Mouse (Mus musculus) liver, embryonic 12.5 days (tissue): ENCODE measurements around the gene Ndufb10. TPM values are rescaled to one million over a fixed set of nuclear protein-coding genes. Genes with fewer than 3 reads are reported as not detected.
A peak's percentile ranks its signal among the peaks of the same experiment; 100 is the strongest.
"Not testable (repeated sequence)": the region's sequence is repeated elsewhere in the genome, so short reads cannot be mapped to it uniquely, and the experiment has no call there.

Experiments
- ATAC-seq: fragments of 200-750 bp; cut with Nextera tagmentation; 2 replicates; pipeline ENCODE4 v1.8.0; 2017; ENCODE audit warnings: moderate number of reproducible peaks, mild to moderate bottlenecking, moderate library complexity
- H3K27ac ChIP-seq: fragments of 300-500 bp; sonication (generic); 2 replicates; pipeline ENCODE4 v1.5.1; 2016; ENCODE audit warnings: mild to moderate bottlenecking
- H3K27me3 ChIP-seq: fragments of 300-500 bp; sonication (generic); replicated peaks from 2 replicates; pipeline ENCODE4 v1.6.1; 2016; ENCODE audit warnings: mild to moderate bottlenecking, moderate library complexity
- H3K36me3 ChIP-seq: fragments of 300-500 bp; sonication (generic); 2 replicates; pipeline ENCODE4 v1.6.1; 2016; ENCODE audit warnings: mild to moderate bottlenecking, moderate library complexity
- H3K4me1 ChIP-seq: fragments of 300-500 bp; sonication (generic); 2 replicates; pipeline ENCODE4 v1.6.1; 2016
- H3K4me2 ChIP-seq: fragments of 300-500 bp; sonication (generic); 2 replicates; pipeline ENCODE4 v1.6.1; 2016; ENCODE audit warnings: mild to moderate bottlenecking, moderate library complexity
- H3K4me3 ChIP-seq: fragments of 300-500 bp; sonication (generic); 2 replicates; pipeline ENCODE4 v1.5.1; 2016; ENCODE audit warnings: mild to moderate bottlenecking, moderate library complexity
- H3K9ac ChIP-seq: fragments of 300-500 bp; sonication (generic); 2 replicates; pipeline ENCODE4 v1.6.1; 2016; ENCODE audit warnings: mild to moderate bottlenecking, moderate library complexity
- H3K9me3 ChIP-seq: fragments of 300-500 bp; sonication (generic); replicated peaks from 2 replicates; pipeline ENCODE4 v1.6.1; 2016; ENCODE audit warnings: mild to moderate bottlenecking, moderate library complexity
- WGBS: fragments of 180-500 bp; shearing (Covaris S2); methylation state at CpG from one replicate; pipeline ENCODE4 v1.1.7; 2016; ENCODE audit not compliant: insufficient replicate concordance; 5-methylcytosine and 5-hydroxymethylcytosine counted together
- polyA plus RNA-seq: library from polyadenylated mRNA; unstranded; fragments of >200 nt; fragmentation: Nextera tagmentation; extraction: Ambion mirVana; gene quantifications from 2 replicates; pipeline ENCODE4 v1.2.1, GENCODE M21; 2016

Ndufb10 gene
- polyA plus RNA-seq, 1 experiment from 2014 or later = 239 TPM

DNA sequence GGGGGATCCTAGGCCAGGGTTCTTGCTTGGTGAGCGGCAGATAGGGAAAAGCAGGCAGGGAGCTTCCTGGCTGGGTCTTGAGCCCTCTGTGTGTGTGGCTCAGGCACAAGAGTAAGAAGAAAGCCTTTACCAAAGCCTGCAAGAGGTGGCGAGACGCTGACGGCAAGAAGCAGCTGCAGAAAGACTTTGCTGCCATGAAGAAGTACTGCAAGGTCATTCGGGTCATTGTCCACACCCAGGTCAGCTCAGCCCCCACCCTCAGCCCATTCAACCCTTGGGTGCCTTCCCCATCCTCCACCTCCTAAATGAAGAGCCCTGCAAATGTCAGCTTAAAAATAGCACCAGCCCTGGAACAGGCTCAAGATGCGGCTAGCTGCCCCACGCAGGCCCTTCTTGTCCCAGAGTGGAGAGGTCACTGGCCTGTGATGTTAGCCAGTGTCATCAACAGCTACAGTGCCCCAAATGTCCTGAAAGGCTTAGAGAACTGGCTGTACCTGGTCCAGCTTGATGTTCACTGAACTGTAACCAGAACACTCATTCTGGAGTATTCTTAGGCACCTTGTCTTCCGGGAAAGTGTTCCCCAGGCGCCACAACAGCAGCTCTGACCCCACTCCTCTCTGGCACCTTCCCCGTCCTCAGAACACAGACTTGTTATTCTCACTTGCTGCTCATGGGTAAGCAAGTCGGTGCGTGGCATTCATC is 8.1 kb upstream of the Ndufb10 start:
- ATAC-seq = no peak
- Histone ChIP-seq H3K27me3 (peaks cover 28% of the 10 kb centered on the region), H3K36me3 (no peaks in the 10 kb centered on the region), H3K27ac (no peak overlapping the region), H3K9ac (no peak overlapping the region), H3K4me2 (no peak overlapping the region), H3K9me3 (no peaks in the 10 kb centered on the region), H3K4me3 (no peak overlapping the region), H3K4me1 (peaks cover 16% of the 10 kb centered on the region)
- 67% methylated on average over 12 of the region's 12 CpGs for WGBS

- Histone ChIP-seq H3K9ac (no peak overlapping the region), H3K4me2 (no peak overlapping the region), H3K9me3 (no peaks in the 10 kb centered on the region), H3K36me3 (no peaks in the 10 kb centered on the region), H3K27ac (no peak overlapping the region), H3K4me1 (peaks cover 10% of the 10 kb centered on the region), H3K27me3 (peaks cover 30% of the 10 kb centered on the region), H3K4me3 (no peak overlapping the region)
- 71% methylated on average over 14 of the region's 14 CpGs for WGBS
- ATAC-seq = no peak
Measured at GRCm38 (mm10) chr17:24730787-24731186, 6.5 kb upstream of the Ndufb10 start.

- 70% methylated on average over 6 of the region's 6 CpGs for WGBS
- peaks cover 30% of the 10 kb centered on the region for H3K27me3 ChIP-seq
Measured at GRCm38 (mm10) chr17:24729067-24729466, 4.8 kb upstream of the Ndufb10 start.

GRCm38 (mm10) chr17:24728184-24728583 is 3.9 kb upstream of the Ndufb10 start:
- Histone ChIP-seq H3K4me2 (no peak overlapping the region), H3K36me3 (no peaks in the 10 kb centered on the region), H3K4me1 (peaks cover 19% of the 10 kb centered on the region), H3K9me3 (no peaks in the 10 kb centered on the region), H3K27me3 (peaks cover 28% of the 10 kb centered on the region), H3K9ac (no peak overlapping the region), H3K27ac (no peak overlapping the region), H3K4me3 (no peak overlapping the region)
- ATAC-seq = no peak
- WGBS = 65% methylated on average over 17 of the region's 17 CpGs

More at GRCm38 (mm10) chr17:24729067-24729466, 4.8 kb upstream of the Ndufb10 start:
- no peaks in the 10 kb centered on the region for H3K36me3 ChIP-seq
- H3K9me3 ChIP-seq = no peaks in the 10 kb centered on the region
- H3K27ac ChIP-seq = no peak overlapping the region
- ATAC-seq = no peak
- H3K9ac ChIP-seq = no peak overlapping the region
- H3K4me1 ChIP-seq = peaks cover 13% of the 10 kb centered on the region
- H3K4me2 ChIP-seq = no peak overlapping the region
- no peak overlapping the region for H3K4me3 ChIP-seq

DNA sequence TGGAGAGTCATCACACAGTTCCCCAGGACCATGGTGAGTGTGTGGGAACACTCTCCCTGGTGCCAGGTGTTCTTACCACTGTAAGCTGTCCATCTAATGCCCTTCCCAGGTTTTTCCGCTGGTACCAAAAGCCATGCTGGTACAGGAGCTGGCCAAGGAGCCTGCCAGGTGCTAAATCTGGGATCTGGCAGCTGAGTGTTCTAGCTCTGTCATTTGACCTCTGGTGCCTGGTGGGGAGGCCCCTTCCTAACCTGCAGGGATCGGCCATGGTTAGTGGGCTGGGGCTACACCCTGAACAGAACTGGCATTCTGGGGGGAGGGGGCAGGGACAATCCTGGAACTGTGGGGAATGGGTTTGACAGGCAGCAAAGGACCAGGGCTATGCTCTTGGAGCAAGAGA is 3.3 kb upstream of the Ndufb10 start, which contains the start of gene Rpl3l:
Gene Rpl3l (plus strand): TSS at position 203 of the 400 bp plus-strand sequence.
- Histone ChIP-seq H3K4me2 (no peak within 1 kb of the TSS), H3K27ac (no peak within 1 kb of the TSS), H3K36me3 (peaks cover under 1% of the 10 kb centered on the region; the same call in 1 of the 2 replicates), H3K9ac (no peak within 1 kb of the TSS), H3K4me1 (peaks cover 24% of the 10 kb centered on the region), H3K9me3 (no peaks in the 10 kb centered on the region), H3K27me3 (peaks cover 22% of the 10 kb centered on the region), H3K4me3 (no peak within 1 kb of the TSS)
- WGBS = 64% methylated on average over 2 of the region's 2 CpGs
- no peak for ATAC-seq

DNA sequence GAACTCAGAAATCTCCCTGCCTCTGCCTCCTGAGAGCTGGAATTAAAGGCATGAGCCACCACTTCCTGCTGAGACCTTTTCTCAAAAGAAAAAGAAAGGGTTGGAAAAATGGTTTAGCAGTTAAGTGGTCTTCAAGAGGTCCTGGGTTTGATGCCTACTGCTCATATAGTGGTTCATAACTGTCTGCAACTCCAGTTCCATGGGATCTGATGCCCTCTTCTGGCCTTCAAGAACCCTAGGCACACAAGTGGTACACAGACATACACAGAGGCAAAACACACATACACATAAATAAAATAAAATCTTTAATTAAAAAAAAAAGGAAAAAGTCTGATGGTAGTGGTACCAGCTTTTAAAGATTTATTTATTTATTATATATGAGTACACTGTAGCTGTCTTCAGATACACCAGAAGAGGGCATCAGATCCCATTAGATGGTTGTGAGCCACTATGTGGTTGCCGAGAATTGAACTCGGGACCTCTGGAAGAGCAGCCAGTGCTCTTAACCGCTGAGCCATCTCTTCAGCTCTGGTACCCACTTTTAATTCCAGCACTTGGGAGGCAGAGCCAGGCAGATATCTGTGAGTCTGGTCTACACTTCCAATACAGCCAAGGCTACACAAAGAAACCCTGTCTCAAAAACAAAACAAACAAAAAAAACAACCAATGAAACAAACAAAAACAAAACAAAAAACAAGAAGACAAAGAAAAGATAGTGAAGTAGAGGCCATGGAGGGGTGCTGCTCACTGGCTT is 1.5 kb upstream of the Ndufb10 start:
- no peak for ATAC-seq
- peaks cover 18% of the 10 kb centered on the region for H3K36me3 ChIP-seq
- H3K4me1 ChIP-seq = peaks cover 40% of the 10 kb centered on the region
- H3K9me3 ChIP-seq = no peaks in the 10 kb centered on the region
- H3K4me3 ChIP-seq = no peak overlapping the region
- H3K27ac ChIP-seq = no peak overlapping the region
- peaks cover 14% of the 10 kb centered on the region for H3K27me3 ChIP-seq
- no peak overlapping the region for H3K9ac ChIP-seq
- no peak overlapping the region for H3K4me2 ChIP-seq
- WGBS = 51% methylated on average over 3 of the region's 3 CpGs

GRCm38 (mm10) chr17:24723881-24724180 is 447 bp downstream of the Ndufb10 start:
- H3K4me3 ChIP-seq = peak overlapping the region; percentile 92
- WGBS = under 1% methylated on average over 15 of the region's 15 CpGs
- H3K9me3 ChIP-seq = no peaks in the 10 kb centered on the region
- H3K27ac ChIP-seq = peak overlapping the region; percentile 90
- peak overlapping the region; percentile 93 for H3K9ac ChIP-seq
- peak; percentile 64 for ATAC-seq
- H3K36me3 ChIP-seq = peaks cover 24% of the 10 kb centered on the region
- peak overlapping the region; percentile 80 for H3K4me2 ChIP-seq
- H3K27me3 ChIP-seq = peaks cover 14% of the 10 kb centered on the region
- peaks cover 45% of the 10 kb centered on the region for H3K4me1 ChIP-seq

DNA sequence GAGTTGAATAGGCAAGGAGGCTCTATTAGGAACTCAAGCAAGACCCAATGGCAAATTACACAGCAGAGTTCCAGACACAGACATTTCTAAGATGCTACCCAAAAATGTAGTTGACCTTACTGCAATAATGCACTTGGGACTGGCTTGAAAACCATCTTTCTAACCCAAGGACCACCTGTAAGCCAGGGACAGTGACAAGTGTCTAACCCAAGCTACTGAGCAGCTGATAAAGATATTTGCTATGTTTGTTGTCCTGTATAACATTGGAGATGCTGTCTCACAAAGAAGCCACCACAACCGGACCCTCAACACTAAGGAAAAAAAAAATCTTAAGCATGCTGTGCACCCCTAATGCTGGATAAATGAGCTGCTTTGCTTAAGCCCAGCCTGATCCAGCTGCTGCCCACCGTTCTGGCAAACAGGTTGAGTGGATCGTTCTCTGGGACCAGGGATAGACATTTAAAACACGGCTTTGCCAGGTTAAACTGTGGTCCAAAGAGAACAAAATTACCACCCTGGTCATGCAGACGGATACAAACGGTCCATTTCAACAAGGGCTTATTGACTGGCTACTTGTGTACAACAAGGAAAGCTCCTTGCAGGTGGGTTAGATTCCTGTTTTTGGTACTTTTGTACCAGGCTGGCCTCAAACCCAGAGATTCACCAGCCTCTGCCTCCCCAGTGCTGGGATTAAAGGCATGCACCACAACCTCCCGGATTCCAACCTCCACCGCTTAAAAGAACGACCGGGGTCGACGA is 977 bp downstream of the Ndufb10 start:
- Histone ChIP-seq H3K36me3 (peaks cover 29% of the 10 kb centered on the region), H3K4me2 (peak overlapping the region; percentile 80), H3K4me3 (peak overlapping the region; percentile 92), H3K9ac (peak overlapping the region; percentile 93), H3K4me1 (peaks cover 50% of the 10 kb centered on the region), H3K27ac (peak overlapping the region; percentile 90), H3K9me3 (no peaks in the 10 kb centered on the region), H3K27me3 (peaks cover 12% of the 10 kb centered on the region)
- 3% methylated on average over 12 of the region's 12 CpGs for WGBS
- ATAC-seq = no peak

- H3K4me2 ChIP-seq = peak overlapping the region; percentile 80
- WGBS = 13% methylated on average over 13 of the region's 13 CpGs
- H3K4me1 ChIP-seq = peaks cover 55% of the 10 kb centered on the region
- H3K36me3 ChIP-seq = peaks cover 39% of the 10 kb centered on the region
- H3K27ac ChIP-seq = peak overlapping the region; percentile 90
- H3K4me3 ChIP-seq = peak overlapping the region; percentile 92
- peak overlapping the region; percentile 93 for H3K9ac ChIP-seq
- H3K9me3 ChIP-seq = no peaks in the 10 kb centered on the region
- no peak for ATAC-seq
- 0 out of 2 replicates have a peak, but pooled peaks cover 3% of the 10 kb centered on the region for H3K27me3 ChIP-seq
Measured at GRCm38 (mm10) chr17:24722220-24722924, 1.9 kb downstream of the Ndufb10 start.

DNA sequence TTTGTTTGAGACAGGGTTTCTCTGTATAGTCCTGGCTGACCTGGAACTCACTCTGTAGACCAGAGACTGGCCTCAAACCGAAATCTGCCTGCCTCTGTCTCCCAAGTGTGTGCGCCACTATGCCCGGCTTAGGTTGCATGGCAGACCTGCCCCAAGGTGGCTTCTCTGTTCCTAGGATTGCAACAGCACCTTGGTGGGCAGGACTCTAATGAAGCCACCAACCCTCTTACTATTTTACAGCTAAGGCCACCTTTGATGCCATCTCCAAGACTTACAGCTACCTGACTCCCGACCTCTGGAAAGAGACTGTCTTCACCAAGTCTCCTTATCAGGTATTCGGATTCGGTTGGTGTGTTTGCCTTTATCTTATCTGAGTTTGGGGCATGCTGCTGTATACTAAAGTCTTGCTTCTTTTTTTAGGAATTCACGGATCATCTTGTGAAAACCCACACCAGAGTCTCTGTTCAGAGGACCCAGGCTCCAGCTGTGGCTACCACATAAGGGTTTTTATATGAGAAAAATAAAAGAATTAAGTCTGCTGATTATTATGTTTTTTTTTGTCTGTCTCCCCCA is 2.8 kb downstream of the Ndufb10 start:
- Histone ChIP-seq H3K36me3 (peaks cover 46% of the 10 kb centered on the region), H3K4me2 (peak overlapping the region; percentile 80), H3K4me3 (peak overlapping the region; percentile 92), H3K9ac (peak overlapping the region; percentile 93), H3K27ac (peak overlapping the region; percentile 90), H3K4me1 (peaks cover 55% of the 10 kb centered on the region)
- 13% methylated on average over 7 of the region's 7 CpGs for WGBS
- not testable (repeated sequence) for ATAC-seq, H3K27me3 ChIP-seq, H3K9me3 ChIP-seq

- H3K36me3 ChIP-seq = peaks cover 55% of the 10 kb centered on the region
- H3K4me1 ChIP-seq = peaks cover 48% of the 10 kb centered on the region
- WGBS = under 1% methylated on average over 11 of the region's 11 CpGs
- peak overlapping the region; percentile 93 for H3K9ac ChIP-seq
- peak overlapping the region; percentile 79 for H3K27ac ChIP-seq
- not testable (repeated sequence) for H3K27me3 ChIP-seq, H3K9me3 ChIP-seq, ATAC-seq
- H3K4me3 ChIP-seq = peak overlapping the region; percentile 92
- H3K4me2 ChIP-seq = peak overlapping the region; percentile 80
Measured at GRCm38 (mm10) chr17:24720616-24721015, 3.7 kb downstream of the Ndufb10 start.
